Mouse (Mus musculus): ENCODE measurements around the gene E130309D02Rik.

The E130309D02Rik gene

DNA sequence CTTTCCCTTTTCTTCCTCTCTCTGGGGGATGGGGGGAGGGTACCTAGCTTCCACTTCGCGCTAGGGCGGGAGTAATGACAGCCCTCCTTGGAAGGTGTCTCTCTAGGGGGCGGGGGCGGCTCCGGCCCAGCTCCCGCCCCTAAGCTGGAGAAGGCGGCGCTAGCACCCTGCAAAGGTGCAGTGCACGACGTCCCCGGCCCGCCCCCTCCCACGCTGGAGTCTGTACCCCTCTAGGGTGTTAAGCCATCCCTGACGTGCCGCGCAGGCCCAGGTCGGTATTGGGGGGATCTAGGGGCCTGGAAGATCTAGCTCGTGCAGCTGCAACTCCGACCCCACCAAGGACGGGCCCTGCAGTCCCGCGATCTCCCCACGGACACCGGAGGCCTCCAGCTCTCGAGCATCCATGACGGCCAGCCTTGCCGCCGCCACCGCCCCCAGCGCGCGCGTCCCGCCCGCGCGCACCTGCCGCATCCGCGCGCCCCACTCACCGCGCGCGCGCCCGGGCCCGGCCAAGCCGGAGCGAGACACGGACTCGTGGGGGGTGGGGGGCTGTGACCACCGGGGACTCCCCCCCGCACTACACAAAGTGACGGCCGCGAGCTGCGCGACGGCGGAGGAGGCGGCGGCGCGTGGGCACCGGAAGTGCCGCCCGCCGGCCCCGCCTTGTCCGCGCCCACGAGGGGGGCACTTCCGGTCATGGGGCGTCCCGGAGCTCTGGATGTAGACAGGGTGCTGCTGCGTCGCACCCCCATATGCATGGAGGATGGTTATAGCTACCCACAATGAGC lies 45.6 kb downstream of the E130309D02Rik start, which contains the start of gene Zfp316:
Zfp316 (minus strand) TSS at position 660 of the 788 bp plus-strand sequence.
- peak; percentile 79 for DNase-seq (ENCODE audit: extremely low read depth, insufficient read length, low spot score)

DNA sequence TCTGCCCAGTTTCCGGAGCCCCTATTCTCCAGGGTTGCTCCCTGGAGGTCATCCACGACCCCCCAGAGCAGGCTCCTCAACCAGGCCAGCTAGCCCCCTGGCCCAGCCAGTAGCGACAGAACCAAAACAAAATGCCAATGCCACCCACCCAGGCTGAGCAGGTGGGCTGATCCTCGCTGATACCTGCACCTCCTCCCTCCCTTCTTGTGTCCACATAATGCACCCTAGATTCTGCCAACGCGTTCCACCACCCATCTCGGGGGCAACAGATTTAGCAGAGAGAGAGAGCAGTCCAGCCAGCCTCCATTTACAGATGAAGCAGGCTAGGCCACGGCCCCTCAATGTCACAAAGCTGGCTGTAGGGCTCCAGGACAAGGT lies 46.2 kb downstream of the E130309D02Rik start:
- DNase-seq (ENCODE audit: extremely low read depth, insufficient read length, low spot score) = no peak

GRCm38 (mm10) chr5:143266794-143267193 lies 48.4 kb downstream of the E130309D02Rik start:
- no peak for DNase-seq (ENCODE audit: extremely low read depth, insufficient read length, low spot score)

GRCm38 (mm10) chr5:143265409-143265808 lies 49.8 kb downstream of the E130309D02Rik start:
- DNase-seq (ENCODE audit: extremely low read depth, insufficient read length, low spot score) = no peak

- peak; percentile 68 for DNase-seq (ENCODE audit: extremely low read depth, insufficient read length, low spot score)
Measured at GRCm38 (mm10) chr5:143264689-143265088, 50.5 kb downstream of the E130309D02Rik start.

GRCm38 (mm10) chr5:143261636-143262035 lies 53.5 kb downstream of the E130309D02Rik start:
- no peak for DNase-seq (ENCODE audit: extremely low read depth, insufficient read length, low spot score)

- DNase-seq (ENCODE audit: extremely low read depth, insufficient read length, low spot score) = no peak
Measured at GRCm38 (mm10) chr5:143255802-143256201, 59.4 kb downstream of the E130309D02Rik start.

DNA sequence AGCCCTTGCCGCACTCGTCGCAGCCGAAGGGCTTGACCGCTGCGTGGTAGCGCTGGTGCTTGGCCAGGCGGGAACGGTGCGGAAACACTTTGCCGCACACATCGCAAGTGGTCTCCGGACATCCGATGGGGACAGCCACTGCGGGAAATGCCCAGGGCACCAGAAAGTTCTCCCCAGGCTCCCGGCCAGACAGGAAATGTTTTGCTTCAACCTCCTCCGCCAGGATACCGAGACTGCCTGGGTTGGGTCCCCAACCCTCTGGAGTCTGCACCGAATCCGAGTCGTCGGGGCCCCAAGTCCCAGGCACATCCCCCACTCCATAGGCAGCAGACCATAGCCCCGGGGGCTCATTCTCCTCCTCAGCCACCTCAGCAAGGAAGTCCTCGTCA lies 60.0 kb downstream of the E130309D02Rik start:
- DNase-seq (ENCODE audit: extremely low read depth, insufficient read length, low spot score) = no peak

GRCm38 (mm10) chr5:143254487-143255130 lies 60.6 kb downstream of the E130309D02Rik start:
- peak; percentile 48 for DNase-seq (ENCODE audit: extremely low read depth, insufficient read length, low spot score)

DNA sequence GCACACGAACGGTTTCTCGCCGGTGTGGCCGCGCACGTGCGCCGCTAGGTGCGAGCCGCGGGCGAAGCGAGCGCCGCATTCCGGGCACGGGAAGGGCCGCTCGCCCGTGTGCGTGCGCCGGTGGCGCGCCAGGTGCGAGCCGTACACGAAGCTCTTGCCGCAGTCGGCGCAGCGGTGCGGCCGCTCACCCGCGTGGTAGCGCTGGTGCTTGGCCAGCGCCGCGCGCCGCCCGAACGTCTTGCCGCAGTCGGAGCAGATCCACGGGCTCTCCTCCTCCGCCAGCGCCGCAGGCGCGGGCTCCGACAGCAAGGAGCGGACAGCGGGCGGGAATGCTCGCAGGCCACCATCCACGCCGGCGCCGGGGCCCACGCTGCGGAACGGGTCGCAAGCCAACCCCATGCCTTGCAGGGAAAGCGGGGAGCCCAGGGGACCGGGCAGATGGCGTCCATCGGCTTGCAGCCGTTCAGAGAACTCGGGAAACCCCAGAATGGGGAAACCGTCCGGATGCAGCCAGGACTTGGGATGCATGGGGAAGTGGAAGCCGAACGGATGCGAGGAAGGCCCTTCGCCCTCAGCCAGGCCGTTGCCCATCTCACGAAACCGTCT lies 61.2 kb downstream of the E130309D02Rik start:
- DNase-seq (ENCODE audit: extremely low read depth, insufficient read length, low spot score) = no peak

GRCm38 (mm10) chr5:143253186-143253880 lies 61.8 kb downstream of the E130309D02Rik start:
- peak; percentile 34 for DNase-seq (ENCODE audit: extremely low read depth, insufficient read length, low spot score)

DNA sequence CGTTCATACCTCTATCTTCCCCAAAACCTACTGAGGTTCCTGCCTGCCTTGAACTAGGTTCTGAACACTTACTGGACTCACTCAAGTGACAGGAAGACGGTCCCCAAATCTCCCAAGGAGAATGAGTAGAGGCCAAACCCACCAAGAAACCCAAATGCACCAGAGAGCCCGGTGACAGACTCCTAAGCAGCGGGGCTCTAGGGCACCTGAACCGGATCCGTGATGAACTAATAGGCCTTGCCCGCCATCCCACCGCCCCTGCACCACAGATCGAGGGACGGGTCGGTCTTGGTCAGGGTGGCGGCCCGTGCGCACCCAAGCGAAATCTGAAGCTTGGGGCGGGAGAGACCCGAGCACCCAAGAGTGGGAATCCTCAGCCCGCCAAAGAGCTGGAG lies 62.4 kb downstream of the E130309D02Rik start:
- no peak for DNase-seq (ENCODE audit: extremely low read depth, insufficient read length, low spot score)

DNA sequence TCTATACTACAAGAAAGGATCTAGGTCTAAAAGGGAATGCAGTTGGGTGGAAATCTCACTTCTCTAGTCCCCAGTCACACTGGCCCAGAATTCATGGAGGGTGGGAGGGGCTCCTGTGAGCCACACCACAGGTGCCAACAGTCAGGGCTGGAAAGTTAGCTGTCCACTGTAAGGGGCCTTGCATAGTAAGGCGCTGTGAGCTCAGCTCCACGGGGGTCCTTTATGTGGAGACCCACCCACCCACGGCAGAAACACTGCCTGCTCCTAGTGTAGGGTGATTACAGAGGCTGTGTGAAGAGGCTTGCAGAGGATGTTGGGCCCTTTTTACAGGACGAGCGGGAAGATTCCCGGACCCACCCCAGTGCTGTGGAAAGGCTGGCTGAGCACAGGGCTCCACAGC lies 63.1 kb downstream of the E130309D02Rik start:
- DNase-seq (ENCODE audit: extremely low read depth, insufficient read length, low spot score) = no peak

Measured in 3134 (cell line).